26 mouse cellular contexts compared by ENCODE assay signal in the genomic region with DNA sequence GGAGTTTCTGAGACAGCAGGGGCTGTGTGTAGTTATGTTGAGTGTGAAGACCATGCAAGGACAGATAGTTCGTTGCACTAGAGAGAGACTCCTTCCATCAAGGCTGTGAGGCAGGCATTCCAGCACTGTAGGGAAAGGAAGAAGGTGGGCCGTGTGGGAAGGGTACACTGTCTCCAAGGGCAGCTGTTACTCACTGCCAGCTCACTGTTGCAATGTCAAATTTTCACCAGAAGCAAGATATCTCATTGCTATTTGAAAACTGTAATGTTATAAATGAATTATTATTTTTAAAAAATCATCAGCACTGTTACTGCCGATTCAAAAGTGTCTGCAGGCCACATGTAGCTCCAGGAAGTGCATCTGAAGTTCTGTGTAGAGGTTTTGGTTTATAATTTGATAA. TPM values are rescaled to one million over a fixed set of nuclear protein-coding genes. Genes with fewer than 3 reads are reported as not detected.
A peak's percentile ranks its signal among the peaks of the same experiment; 100 is the strongest.
DNase-seq lines count a peak whose midpoint lies in the region; ATAC-seq and TF ChIP-seq lines count a peak whose summit lies in the region.
"Had no signal": no experiment of that assay in that cellular context is flagged by ENCODE, and none has a peak within 500 bp of the region (broad histone marks: within the 10 kb centered on the region; RNA-seq: fewer than 3 reads in every experiment).

No protein-coding gene starts in this region.

- peaks cover 21% of the 10 kb centered on the region for H3K4me1 ChIP-seq in embryonic facial prominence, embryonic 13.5 days
- peaks cover 9% of the 10 kb centered on the region; the same call in 1 of the 2 replicates for H3K4me1 ChIP-seq in embryonic facial prominence, embryonic 10.5 days
- H3K4me1 ChIP-seq in thymus, adult 2 months (replicated peaks; ENCODE audit: control insufficient read depth, insufficient read depth, low read length) = no peaks in the 10 kb centered on the region; the same call in 1 of the 2 replicates
- H3K4me1 ChIP-seq: forebrain, embryonic 13.5 days had no signal

- no peak overlapping the region for H3K4me3 ChIP-seq in embryonic facial prominence, embryonic 13.5 days
- H3K4me3 ChIP-seq in embryonic facial prominence, embryonic 10.5 days = no peak overlapping the region
- no peak overlapping the region for H3K4me3 ChIP-seq in thymus, adult 2 months (ENCODE audit: control insufficient read depth, insufficient read depth, low read length)
- H3K4me3 ChIP-seq: embryonic facial prominence, embryonic 12.5 days; embryonic facial prominence, embryonic 15.5 days; forebrain, embryonic 13.5 days; forebrain, embryonic 15.5 days had no signal

- no peak for TF ChIP-seq POLR2A in thymus, adult 2 months (IDR thresholded peaks at IDR 0.05; ENCODE audit: control insufficient read depth, extremely low read depth, insufficient read depth, low read length, poor library complexity)

- 53% methylated on average over 3 of the region's 3 CpGs for WGBS in embryonic facial prominence, embryonic 13.5 days
- WGBS in embryonic facial prominence, embryonic 10.5 days = 76% methylated on average over 3 of the region's 3 CpGs
- 96% methylated on average over 3 of the region's 3 CpGs for WGBS in thymus, adult 2 months

- no peak for ATAC-seq in embryonic facial prominence, embryonic 13.5 days (ENCODE audit: insufficient number of reproducible peaks, insufficient read depth, low FRiP score, low TSS enrichment, low read depth)
- ATAC-seq: activated CD4-positive, CD25-positive, alpha-beta regulatory T cell, adult 4 months; CD4-positive, CD25-positive, alpha-beta regulatory T cell, adult 4 months; forebrain, embryonic 13.5 days; forebrain, embryonic 15.5 days; forebrain, postnatal 0 days; Patski had no signal

- 0 out of 2 replicates have a peak overlapping the region, but pooled peaks have one; percentile 66 for H3K27ac ChIP-seq in embryonic facial prominence, embryonic 13.5 days
- H3K27ac ChIP-seq in embryonic facial prominence, embryonic 10.5 days (replicated peaks) = no peak overlapping the region
- H3K27ac ChIP-seq in thymus, adult 2 months (ENCODE audit: control insufficient read depth, insufficient read depth, low read length) = no peak overlapping the region
- H3K27ac ChIP-seq: embryonic facial prominence, embryonic 12.5 days; embryonic facial prominence, embryonic 15.5 days; forebrain, embryonic 13.5 days; forebrain, embryonic 15.5 days had no signal

- no peaks in the 10 kb centered on the region for H3K9me3 ChIP-seq in embryonic facial prominence, embryonic 13.5 days
- H3K9me3 ChIP-seq in embryonic facial prominence, embryonic 10.5 days = no peaks in the 10 kb centered on the region
- H3K9me3 ChIP-seq: embryonic facial prominence, embryonic 12.5 days; embryonic facial prominence, embryonic 15.5 days; forebrain, embryonic 13.5 days; forebrain, embryonic 15.5 days; G1E had no signal

- no peak for TF ChIP-seq CTCF in thymus, adult 2 months (IDR thresholded peaks at IDR 0.05; ENCODE audit: borderline replicate concordance, control insufficient read depth, extremely low read depth, insufficient read depth, low read length, poor library complexity)

- no peaks in the 10 kb centered on the region for H3K36me3 ChIP-seq in embryonic facial prominence, embryonic 13.5 days
- H3K36me3 ChIP-seq in embryonic facial prominence, embryonic 10.5 days (replicated peaks) = no peaks in the 10 kb centered on the region
- no peaks in the 10 kb centered on the region for H3K36me3 ChIP-seq in thymus, adult 2 months (ENCODE audit: control insufficient read depth, insufficient read depth, low read length)
- H3K36me3 ChIP-seq: embryonic facial prominence, embryonic 12.5 days; embryonic facial prominence, embryonic 15.5 days; forebrain, embryonic 15.5 days; G1E had no signal

- DNase-seq in adrenal gland, adult (ENCODE audit: inconsistent age in 2 of 2, low spot score in 1 of 2) = peak; percentile 58 to 78
- no peak for DNase-seq in adrenal gland, postnatal 4 days (ENCODE audit: low spot score in 2 of 2)
- peak; percentile 23 for DNase-seq in adrenal gland, adult 8-10 months
- no peak for DNase-seq in adrenal gland, postnatal 25 days
- DNase-seq in embryonic facial prominence, embryonic 10.5 days (ENCODE audit: low spot score) = no peak
- DNase-seq in adrenal gland, postnatal 36 days = peak; percentile 44 to 53
- DNase-seq in thymus, adult 2 months = no peak
- DNase-seq: B cell, adult 2 months; cerebellum, adult 11 months; cerebellum, adult 18-20 months; cerebellum, adult 8-10 months; cerebellum, adult 9-11 months; cerebellum, postnatal 14 days; cerebellum, postnatal 36 days; embryo, embryonic 11 days; forebrain, postnatal 0 days had no signal

- H3K4me2 ChIP-seq in embryonic facial prominence, embryonic 13.5 days = no peak overlapping the region
- H3K4me2 ChIP-seq: embryonic facial prominence, embryonic 12.5 days; embryonic facial prominence, embryonic 15.5 days; forebrain, embryonic 13.5 days; forebrain, embryonic 15.5 days had no signal

- H3K27me3 ChIP-seq in embryonic facial prominence, embryonic 13.5 days = no peaks in the 10 kb centered on the region
- no peaks in the 10 kb centered on the region for H3K27me3 ChIP-seq in embryonic facial prominence, embryonic 10.5 days (replicated peaks; ENCODE audit: low read depth, poor library complexity, severe bottlenecking)
- no peaks in the 10 kb centered on the region for H3K27me3 ChIP-seq in thymus, adult 2 months (ENCODE audit: control insufficient read depth, insufficient read depth, low read length)
- H3K27me3 ChIP-seq: CH12.LX; embryonic facial prominence, embryonic 12.5 days; embryonic facial prominence, embryonic 15.5 days; forebrain, embryonic 13.5 days; forebrain, embryonic 15.5 days; Patski had no signal

- no peak overlapping the region for H3K9ac ChIP-seq in embryonic facial prominence, embryonic 13.5 days
- H3K9ac ChIP-seq: embryonic facial prominence, embryonic 12.5 days; embryonic facial prominence, embryonic 15.5 days; forebrain, embryonic 13.5 days; forebrain, embryonic 15.5 days; forebrain, postnatal 0 days had no signal

RNA-seq across cellular contexts. Expression of a gene that starts 50.6 kb away (rescaled TPM):
- 1 to 10 TPM; 6.6 TPM for total RNA-seq in adrenal gland, postnatal 4 days (2021)
- total RNA-seq in adrenal gland, adult 8-10 months (2022) = 10 to 100 TPM in 2 of 4 experiments, 1 to 10 TPM in 2; 5.7 to 13.5 (median 9.9) TPM
- total RNA-seq in adrenal gland, postnatal 25 days (2021) = 3.6 and 6.7 TPM in 2 replicates
- polyA plus RNA-seq in embryonic facial prominence, embryonic 13.5 days (2015; fragmentation: Nextera tagmentation; extraction: Ambion mirVana) = 2.9 and 3.8 TPM in 2 replicates
- 0.85 and 1.5 TPM in 2 replicates for polyA plus RNA-seq in embryonic facial prominence, embryonic 10.5 days (2016; fragmentation: Nextera tagmentation; extraction: Ambion mirVana)
- total RNA-seq in adrenal gland, postnatal 36 days (2021) = 1 to 10 TPM; 4.4 TPM
- polyA plus RNA-seq in thymus, adult 2 months (2012; rRNA removed) = 3.2 and 4.3 TPM in 2 replicates
- polyA plus RNA-seq: G1E had no signal

Comparison
In these comparisons a context has a peak if more than half of its experiments do, and no peak if none do; other contexts are left out.
1. DNase-seq: peak in adrenal gland, adult (2 of 2), adrenal gland, adult 8-10 months (single experiment) and adrenal gland, postnatal 36 days (2 of 2); none in adrenal gland, postnatal 4 days (0 of 2), adrenal gland, postnatal 25 days (single experiment), embryonic facial prominence, embryonic 10.5 days (single experiment) and thymus, adult 2 months (single experiment).